Mouse (Mus musculus) liver, adult 2 months (tissue): ENCODE results near the gene Cenpc1. TPM values are rescaled to one million over a fixed set of nuclear protein-coding genes. Genes with fewer than 3 reads are reported as not detected.

Experiments
- DNase-seq: peaks from one replicate; pipeline ENCODE4 v3.0.0-alpha.2; 2011; ENCODE audit warnings: low read depth, low spot score; ENCODE audit errors: extremely low read depth
- H3K27ac ChIP-seq: fragments of 200-500 bp; replicated peaks from 2 replicates; pipeline ENCODE4 v1.5.1; 2012; ENCODE audit warnings: low read depth, mild to moderate bottlenecking, control low read depth, inconsistent platforms, low read length; ENCODE audit not compliant: insufficient read depth
- H3K27me3 ChIP-seq: fragments of 200-500 bp; 2 replicates; pipeline ENCODE4 v1.6.1; 2012; ENCODE audit warnings: mild to moderate bottlenecking, moderate library complexity, low read length, inconsistent platforms; ENCODE audit not compliant: control insufficient read depth, insufficient read depth
- H3K36me3 ChIP-seq: fragments of 200-500 bp; 2 replicates; pipeline ENCODE4 v1.6.1; 2012; ENCODE audit warnings: low read length, inconsistent platforms; ENCODE audit not compliant: control insufficient read depth, insufficient read depth
- H3K4me1 ChIP-seq: fragments of 200-500 bp; 2 replicates; pipeline ENCODE4 v1.6.1; 2011; ENCODE audit warnings: low read length; ENCODE audit not compliant: control insufficient read depth, insufficient read depth
- H3K4me3 ChIP-seq: fragments of 200-500 bp; 2 replicates; pipeline ENCODE4 v1.5.1; 2011; ENCODE audit warnings: low read depth, mild to moderate bottlenecking, control low read depth, low read length, moderate library complexity; ENCODE audit not compliant: insufficient read depth
- H3K79me2 ChIP-seq: fragments of 200-500 bp; 2 replicates; pipeline ENCODE4 v1.6.1; 2012; ENCODE audit warnings: inconsistent platforms, mild to moderate bottlenecking, low read length, moderate library complexity; ENCODE audit not compliant: control insufficient read depth, insufficient read depth
- H3K9ac ChIP-seq: fragments of 200-500 bp; 2 replicates; pipeline ENCODE4 v1.6.1; 2012; ENCODE audit warnings: low read depth, mild to moderate bottlenecking, control low read depth, inconsistent platforms, low read length
- CTCF ChIP-seq: fragments of 200-500 bp; IDR thresholded peaks from 2 replicates; pipeline ENCODE4 v1.5.1; 2011; ENCODE audit warnings: low read depth, low read length, control low read depth
- POLR2A ChIP-seq: fragments of 200-500 bp; IDR thresholded peaks from 2 replicates; pipeline ENCODE4 v1.6.1; 2011; ENCODE audit warnings: low read length, control low read depth; ENCODE audit not compliant: insufficient read depth; ENCODE audit errors: extremely low read depth
- WGBS: fragments of 180-500 bp; shearing (Covaris S2); methylation state at CpG from one replicate; pipeline ENCODE4 v1.1.7; 2018; 5-methylcytosine and 5-hydroxymethylcytosine counted together
- polyA plus RNA-seq: library from polyadenylated mRNA; depleted of rRNA; stranded (reverse); fragments of >200 nt; gene quantifications from 2 replicates; pipeline ENCODE4 v1.2.3, GENCODE M21; 2012
- total RNA-seq: library from RNA; depleted of rRNA; stranded (reverse); fragments of >200 nt; gene quantifications from 2 replicates; pipeline ENCODE4 v1.2.3, GENCODE M21; 2014

The Cenpc1 gene
- total and polyA plus RNA-seq, 2 experiments: 1.1 to 3.2 TPM

DNA sequence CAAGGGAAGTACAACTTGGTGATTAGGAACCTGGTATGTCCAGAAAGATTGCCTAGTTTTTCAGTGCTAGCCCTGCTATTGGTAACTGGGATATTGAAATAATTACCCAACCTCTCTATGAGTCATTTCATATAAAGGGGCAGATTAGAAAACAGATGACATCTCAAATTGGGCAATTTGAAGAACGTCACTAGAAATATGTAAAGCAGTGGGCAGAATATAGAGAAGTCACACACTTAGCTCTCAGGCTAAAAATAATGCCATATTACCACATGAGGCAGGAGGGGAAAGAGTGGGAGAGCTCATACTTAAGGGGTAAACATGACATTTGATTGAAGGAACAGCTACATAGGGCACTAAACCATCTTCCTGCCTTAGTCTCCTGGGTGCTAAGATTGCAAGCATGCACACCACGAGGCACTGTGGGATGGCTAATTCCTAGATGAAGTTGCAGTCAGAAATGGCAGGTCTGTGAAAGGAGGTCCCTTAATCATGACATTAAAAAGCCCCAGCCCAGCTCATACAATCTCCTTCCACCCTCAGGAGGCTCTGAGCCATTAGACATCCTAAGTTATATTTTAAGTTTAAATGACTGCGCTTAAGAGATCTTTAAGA is 13.4 kb upstream of the Cenpc1 start:
- no peaks in the 10 kb centered on the region for H3K27me3 ChIP-seq
- H3K9ac ChIP-seq: no peak overlapping the region
- whole genome bisulfite sequencing: 77% methylated on average over 3 of the region's 3 CpGs
- no peaks in the 10 kb centered on the region for H3K4me1 ChIP-seq
- DNase-seq: peak; percentile 27
- no peak overlapping the region for H3K4me3 ChIP-seq
- H3K79me2 ChIP-seq: no peaks in the 10 kb centered on the region
- TF ChIP-seq CTCF (no peak), POLR2A (no peak)
- no peaks in the 10 kb centered on the region for H3K36me3 ChIP-seq
- no peak overlapping the region for H3K27ac ChIP-seq

DNA sequence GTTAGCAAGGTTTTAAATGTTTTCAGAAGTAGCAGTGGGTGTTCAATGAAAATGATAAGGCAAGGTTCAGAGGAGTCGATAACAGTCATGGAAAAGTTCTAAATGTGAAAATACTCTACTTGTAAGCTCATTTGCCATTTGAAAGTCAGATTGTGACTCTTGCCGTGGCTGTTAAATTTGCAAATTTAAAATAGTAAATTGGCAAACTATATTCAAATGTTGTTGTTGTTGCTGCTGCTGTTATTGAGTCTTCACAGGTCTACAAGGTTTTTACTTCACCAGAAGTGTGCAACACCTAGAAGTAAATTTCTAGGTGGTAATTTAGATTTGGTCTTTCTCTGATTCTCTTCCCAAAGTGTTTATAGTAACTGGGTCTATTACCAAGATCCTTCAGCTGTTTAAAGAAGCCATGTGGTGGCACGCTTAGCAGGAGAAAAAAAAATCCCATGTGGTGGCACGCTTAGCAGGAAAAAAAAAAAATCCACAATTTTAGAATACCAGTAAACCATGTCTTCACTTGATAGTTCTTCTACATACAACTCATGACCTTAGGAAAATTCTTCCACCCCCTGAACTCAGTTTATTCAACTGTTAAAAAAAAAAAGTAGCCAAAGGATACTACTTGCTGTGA is 7.5 kb upstream of the Cenpc1 start:
- H3K9ac ChIP-seq: no peak overlapping the region
- H3K79me2 ChIP-seq: no peaks in the 10 kb centered on the region
- H3K4me3 ChIP-seq: no peak overlapping the region
- TF ChIP-seq POLR2A: no peak
- no peak for TF ChIP-seq CTCF
- no peaks in the 10 kb centered on the region for H3K36me3 ChIP-seq
- H3K27me3 ChIP-seq: no peaks in the 10 kb centered on the region
- WGBS: 84% methylated on average over 4 of the region's 4 CpGs
- DNase-seq: no peak
- H3K27ac ChIP-seq: no peak overlapping the region
- no peaks in the 10 kb centered on the region for H3K4me1 ChIP-seq

DNA sequence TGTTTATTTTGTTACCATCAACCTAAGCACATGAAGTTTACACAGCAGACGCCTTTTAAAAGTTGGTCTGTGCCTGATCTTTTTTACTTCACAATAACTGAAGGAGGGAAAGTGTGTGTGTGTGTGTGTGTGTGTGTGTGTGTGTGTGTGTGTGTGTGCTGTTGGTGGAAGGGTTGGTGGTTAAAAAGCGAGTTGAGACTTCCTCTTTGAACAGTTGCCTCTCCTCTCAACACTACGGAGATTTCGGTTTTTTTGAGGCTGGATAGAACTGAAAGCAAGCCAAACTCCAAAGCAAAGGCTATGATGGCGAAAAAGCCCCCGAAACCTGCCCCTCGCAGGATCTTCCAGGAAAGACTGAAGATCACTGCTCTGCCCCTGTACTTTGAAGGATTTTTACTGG is 6.2 kb upstream of the Cenpc1 start, which contains the start of gene Stap1:
Gene Stap1, plus strand, starts transcription at position 209 of the 400 bp plus-strand sequence.
- DNase-seq: no peak
- H3K79me2 ChIP-seq: no peaks in the 10 kb centered on the region
- no peak within 1 kb of the TSS; the same call in none of the 2 replicates for H3K4me3 ChIP-seq
- H3K36me3 ChIP-seq: no peaks in the 10 kb centered on the region
- H3K4me1 ChIP-seq: peaks cover 2% of the 10 kb centered on the region; the same call in 1 of the 2 replicates
- TF ChIP-seq CTCF (no peak), POLR2A (no peak)
- WGBS: 62% methylated on average over 7 of the region's 7 CpGs
- H3K27ac ChIP-seq: no peak within 1 kb of the TSS
- no peak within 1 kb of the TSS for H3K9ac ChIP-seq
- no peaks in the 10 kb centered on the region for H3K27me3 ChIP-seq

DNA sequence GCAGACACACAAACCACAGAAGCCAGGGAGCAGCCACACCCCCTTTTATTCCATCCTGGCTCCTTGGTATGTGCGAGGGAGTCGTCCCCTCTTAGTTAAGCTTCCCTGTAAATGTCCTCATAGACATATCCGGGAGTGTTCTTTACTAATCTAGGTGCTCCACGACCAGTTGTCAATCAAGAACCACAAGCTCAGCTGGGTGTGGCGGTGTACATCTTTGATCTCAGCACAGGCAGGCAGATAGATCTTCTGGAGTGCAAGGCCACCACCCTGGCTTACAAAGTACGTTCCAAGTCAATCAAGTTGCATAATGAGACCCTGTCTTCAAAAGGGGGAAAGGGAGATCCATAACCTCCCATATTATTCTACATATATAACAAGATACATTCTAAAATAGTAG is 3.7 kb upstream of the Cenpc1 start:
- Histone ChIP-seq H3K9ac (no peak overlapping the region), H3K27ac (no peak overlapping the region), H3K4me3 (no peak overlapping the region), H3K79me2 (no peaks in the 10 kb centered on the region), H3K36me3 (no peaks in the 10 kb centered on the region), H3K27me3 (no peaks in the 10 kb centered on the region), H3K4me1 (peaks cover 4% of the 10 kb centered on the region; the same call in 1 of the 2 replicates)
- no peak for DNase-seq
- 68% methylated on average over 6 of the region's 6 CpGs for WGBS
- TF ChIP-seq POLR2A (no peak), CTCF (no peak)

DNA sequence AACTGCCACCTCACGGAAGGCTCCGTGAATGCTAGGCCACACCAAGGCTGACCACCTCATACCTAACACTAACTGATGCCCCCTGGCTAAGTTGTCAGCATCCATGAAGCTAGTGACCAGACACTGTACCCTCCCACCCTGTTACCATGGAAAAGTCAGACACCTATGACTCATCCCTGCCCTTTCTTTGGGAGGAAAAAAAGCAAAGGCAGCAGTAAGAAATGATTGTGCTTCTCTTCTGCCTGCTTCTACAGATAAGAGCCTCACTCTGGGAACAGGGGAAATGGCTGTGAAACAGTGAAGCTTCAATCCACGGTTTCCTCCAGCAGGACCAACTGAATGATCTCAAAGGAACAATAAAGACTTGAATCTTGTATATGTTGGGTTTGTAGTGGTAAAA is 3.1 kb upstream of the Cenpc1 start:
- 77% methylated on average over 3 of the region's 3 CpGs for WGBS
- H3K4me3 ChIP-seq: no peak overlapping the region
- H3K4me1 ChIP-seq: peaks cover 4% of the 10 kb centered on the region; the same call in 1 of the 2 replicates
- no peaks in the 10 kb centered on the region for H3K79me2 ChIP-seq
- no peak overlapping the region for H3K27ac ChIP-seq
- no peak overlapping the region for H3K9ac ChIP-seq
- H3K36me3 ChIP-seq: no peaks in the 10 kb centered on the region
- no peaks in the 10 kb centered on the region for H3K27me3 ChIP-seq
- TF ChIP-seq CTCF (no peak), POLR2A (no peak)
- DNase-seq: no peak

DNA sequence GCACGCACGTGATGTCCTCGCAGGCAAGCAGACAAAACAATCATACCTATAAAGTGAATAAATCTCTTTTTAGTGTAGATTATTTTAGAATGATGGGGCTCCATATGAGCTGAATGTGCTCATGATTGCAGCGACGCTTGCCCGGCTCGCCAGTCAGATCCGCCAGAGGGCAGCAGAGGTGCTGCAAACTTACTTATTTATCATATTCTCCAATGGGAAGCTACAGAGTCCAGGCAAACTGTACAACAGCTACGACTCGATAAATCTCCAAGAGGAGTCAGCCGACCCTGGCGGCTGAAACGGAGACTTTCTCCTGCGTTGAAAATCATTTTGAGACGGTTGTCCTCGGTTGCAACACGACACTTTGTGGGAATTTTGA is 1.2 kb upstream of the Cenpc1 start:
- H3K36me3 ChIP-seq: no peaks in the 10 kb centered on the region
- peaks cover 4% of the 10 kb centered on the region; the same call in 1 of the 2 replicates for H3K4me1 ChIP-seq
- peak overlapping the region; percentile 39 for H3K9ac ChIP-seq
- WGBS: under 1% methylated on average over 17 of the region's 17 CpGs
- peak overlapping the region; percentile 42 for H3K4me3 ChIP-seq
- H3K27ac ChIP-seq: peak overlapping the region; percentile 36
- no peaks in the 10 kb centered on the region for H3K27me3 ChIP-seq
- peak; percentile 76 for DNase-seq
- H3K79me2 ChIP-seq: no peaks in the 10 kb centered on the region
- TF ChIP-seq CTCF (peak; percentile 94), POLR2A (no peak)
